Mouse (Mus musculus): ENCODE results near the gene 4930563M21Rik.

- TF ChIP-seq CTCF (IDR thresholded peaks at IDR 0.05; ENCODE audit: extremely low read depth, insufficient read depth, low read length) (no peak), POLR2A (IDR thresholded peaks at IDR 0.05; ENCODE audit: extremely low read depth, insufficient read depth, low read length) (no peak)
Observed at GRCm38 (mm10) chr9:56027292-56027691, 16.9 kb upstream of the 4930563M21Rik start.
